Mouse (Mus musculus): ENCODE results near the gene Aox3.

GRCm38 (mm10) chr1:58111315-58111714, 1.6 kb upstream of the Aox3 start:
- no peak for TF ChIP-seq POLR2A (IDR thresholded peaks at IDR 0.05; ENCODE audit: low read depth, low read length)
- no peak for TF ChIP-seq CTCF (IDR thresholded peaks at IDR 0.05; ENCODE audit: borderline replicate concordance, insufficient read depth, low read length)

All from embryonic fibroblast, embryonic 13.5 days (primary cell).